Mouse (Mus musculus) adrenal gland (tissue): ENCODE measurements around the gene Skap2.

ENCODE experiments used
- intact Hi-C: fragments of 180-260 bp; cut with DNase I; formaldehyde crosslinking; loops from one replicate; pipeline ENCODE4 v1.15.1; 2025

Gene Skap2

DNA sequence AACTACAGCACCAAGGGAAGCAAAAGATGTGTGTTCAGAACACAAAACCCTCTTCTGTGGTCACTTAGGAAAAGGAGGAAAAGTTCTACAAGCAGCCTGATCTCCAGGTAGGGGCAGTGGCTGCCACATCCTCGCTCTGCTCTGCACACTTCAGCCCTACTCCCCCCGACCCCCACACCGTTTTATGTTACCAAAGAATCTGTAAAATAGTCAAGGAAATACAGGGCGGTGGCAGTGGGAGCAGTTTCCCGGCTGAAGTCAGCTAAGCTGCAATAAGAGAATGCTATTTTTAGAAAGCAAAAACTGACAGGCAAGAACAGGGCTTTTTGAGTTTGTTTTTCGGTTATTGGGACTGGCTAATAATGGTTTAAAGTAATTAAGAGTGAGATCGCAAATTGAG, 160.8 kb downstream of the Skap2 start:
- intact Hi-C loops, result loop anchor here (10.0 kb wide), 2 partner anchors 127 to 467 kb away; no protein-coding TSS in a partner anchor

DNA sequence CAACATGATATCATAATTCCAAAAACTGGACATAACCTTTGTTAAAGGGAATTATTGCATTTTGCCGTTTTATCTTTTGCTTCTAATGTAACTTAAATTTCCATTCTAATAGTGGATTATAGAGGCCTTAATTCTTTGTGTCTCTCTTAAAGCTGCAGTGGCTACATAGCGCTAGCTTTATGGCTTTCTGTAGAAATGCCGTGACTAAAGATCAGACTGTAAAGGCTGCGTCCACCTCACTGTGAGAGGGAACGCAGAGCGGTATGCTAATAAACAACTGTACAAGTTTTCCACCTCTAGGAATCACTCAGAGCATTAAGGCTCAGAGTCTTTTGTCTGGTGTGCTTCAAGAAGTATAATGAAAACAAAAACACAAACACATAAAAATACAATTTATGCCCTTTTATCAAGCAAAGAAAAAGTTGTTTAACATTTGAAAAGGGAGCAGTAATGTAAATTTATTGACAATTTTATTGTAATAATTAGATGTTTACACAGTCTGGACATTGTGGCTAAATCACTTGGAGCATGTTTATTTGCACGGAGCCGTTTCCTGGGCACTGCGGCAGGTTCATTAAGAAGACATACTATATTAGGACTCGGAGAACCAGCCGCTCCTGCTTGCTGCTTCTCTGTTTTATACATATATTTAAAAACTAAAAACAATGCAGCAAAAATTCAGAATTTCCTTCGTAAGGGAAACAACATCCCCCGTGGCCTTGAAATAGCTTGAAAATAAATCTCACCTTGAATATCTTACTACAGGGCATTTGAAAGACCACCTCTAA, 162.1 kb downstream of the Skap2 start:
- intact Hi-C loops, result loop anchor here (10.0 kb wide), 2 partner anchors 125 to 465 kb away; no protein-coding TSS in a partner anchor

DNA sequence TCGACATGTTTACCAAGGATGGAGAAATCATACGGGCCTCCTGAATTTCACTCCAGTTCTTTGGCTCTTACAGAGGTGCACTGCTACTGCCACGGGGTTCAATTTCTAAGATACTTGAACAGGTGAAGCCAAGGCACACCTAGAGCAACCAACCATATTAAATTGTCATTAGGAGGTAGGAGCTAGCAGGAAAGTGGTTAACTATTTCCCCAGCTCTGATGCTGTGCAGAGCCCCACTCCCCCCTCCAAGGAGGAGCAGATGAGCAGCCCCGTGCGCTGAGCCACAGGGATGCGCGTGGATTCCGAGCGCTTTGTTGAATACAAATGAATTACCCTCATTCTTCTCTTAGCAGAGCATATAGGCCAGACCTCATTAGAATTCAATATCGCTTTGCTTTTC, 162.8 kb downstream of the Skap2 start:
- intact Hi-C loops, result no loop called here

DNA sequence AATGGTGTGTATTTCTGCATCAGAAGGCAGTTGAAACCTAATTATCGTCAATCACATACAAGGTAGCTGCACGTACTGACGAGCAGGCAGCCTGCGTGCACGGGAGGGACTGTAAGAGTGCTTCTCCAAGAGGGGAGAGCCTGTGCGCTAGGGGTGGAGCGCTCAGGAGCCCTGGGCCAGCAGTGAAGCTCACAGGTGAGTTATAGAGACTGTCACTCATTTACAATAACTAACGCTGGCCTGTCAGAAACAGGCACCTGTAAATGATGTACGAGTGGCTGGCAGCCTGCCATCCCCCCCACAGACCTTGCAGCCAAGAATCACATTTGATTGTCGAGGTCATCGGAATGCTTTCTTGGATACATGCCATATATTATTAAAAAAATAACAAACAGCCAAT, 168.2 kb downstream of the Skap2 start:
- intact Hi-C loops, result no loop called here

DNA sequence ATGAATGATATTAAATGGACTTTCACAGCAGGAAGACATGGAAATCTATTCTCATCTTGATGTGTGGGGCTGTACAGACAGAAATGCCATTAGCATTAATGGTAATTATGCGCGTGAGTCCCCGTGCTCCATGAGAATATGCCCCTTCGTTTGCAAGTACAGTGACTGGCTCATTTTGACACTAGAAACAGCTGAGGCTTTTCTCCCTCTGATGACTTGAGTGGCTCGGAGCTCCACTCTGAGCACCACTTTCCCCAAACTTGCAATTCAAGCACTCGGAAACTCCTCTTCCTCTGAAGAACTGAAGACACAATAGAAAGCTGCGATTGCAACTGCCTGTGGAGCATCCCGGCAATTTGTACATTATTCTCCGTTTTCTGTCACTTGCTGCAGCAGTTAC, 169.3 kb downstream of the Skap2 start:
- intact Hi-C loops, result no loop called here

DNA sequence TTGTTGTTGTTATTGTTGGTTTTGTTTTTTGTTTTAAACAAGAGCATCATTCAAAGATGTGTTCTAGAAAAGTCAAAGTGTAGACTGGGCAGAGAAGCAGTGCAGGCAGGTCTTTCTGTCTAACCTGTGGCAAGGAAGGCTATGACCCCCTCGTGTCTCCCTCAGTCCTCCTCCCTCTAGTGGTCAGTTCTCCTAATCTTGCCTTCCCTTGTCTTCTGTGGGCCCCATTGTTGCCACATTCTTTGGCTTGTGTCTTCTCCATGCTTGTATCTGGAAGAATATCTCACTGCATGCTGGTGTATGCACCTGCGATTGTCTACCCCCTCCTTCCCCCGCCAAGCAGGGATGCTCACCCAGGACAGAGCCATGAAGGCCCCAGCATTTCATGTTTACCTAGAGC, 174.2 kb downstream of the Skap2 start:
- intact Hi-C loops, result no loop called here

DNA sequence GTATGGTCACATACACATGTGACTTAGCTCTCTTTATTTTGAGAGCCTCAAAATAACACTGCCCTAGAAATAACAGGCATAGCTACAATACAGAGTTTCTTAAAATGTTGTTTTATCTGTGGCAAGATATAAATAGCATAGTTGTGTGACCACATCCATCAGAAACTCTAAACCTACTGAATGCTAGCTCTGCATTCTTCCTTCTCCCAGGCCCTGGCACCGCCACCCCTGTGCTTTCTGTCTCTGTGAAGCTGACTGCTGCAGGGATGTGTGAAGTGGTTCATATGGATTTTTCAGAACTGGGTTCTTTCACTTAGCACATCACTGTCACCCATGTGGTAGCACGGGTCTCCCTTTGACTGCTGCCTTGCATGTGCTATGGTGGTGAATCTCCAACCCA, 179.0 kb downstream of the Skap2 start:
- intact Hi-C loops, result no loop called here

DNA sequence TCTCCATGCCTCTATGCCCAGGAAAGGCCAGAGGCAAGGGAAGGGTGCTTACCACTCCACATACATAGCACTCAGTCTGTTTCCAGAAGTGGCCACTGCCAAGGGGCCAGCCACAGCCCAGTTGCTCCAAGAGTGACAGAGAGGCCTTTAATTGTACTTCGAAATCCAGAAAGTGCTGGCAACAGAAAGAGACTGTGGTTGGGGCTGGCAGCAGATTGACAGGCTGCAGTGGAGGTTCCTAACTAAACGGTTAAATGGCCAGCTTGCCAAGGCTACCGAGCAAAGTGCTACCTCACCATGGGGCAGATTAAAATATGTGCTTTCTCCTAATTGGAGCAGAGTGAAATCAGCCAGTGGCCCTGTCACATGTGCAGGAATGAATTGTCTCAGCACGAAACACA, 186.7 kb downstream of the Skap2 start:
- intact Hi-C loops, result no loop called here

DNA sequence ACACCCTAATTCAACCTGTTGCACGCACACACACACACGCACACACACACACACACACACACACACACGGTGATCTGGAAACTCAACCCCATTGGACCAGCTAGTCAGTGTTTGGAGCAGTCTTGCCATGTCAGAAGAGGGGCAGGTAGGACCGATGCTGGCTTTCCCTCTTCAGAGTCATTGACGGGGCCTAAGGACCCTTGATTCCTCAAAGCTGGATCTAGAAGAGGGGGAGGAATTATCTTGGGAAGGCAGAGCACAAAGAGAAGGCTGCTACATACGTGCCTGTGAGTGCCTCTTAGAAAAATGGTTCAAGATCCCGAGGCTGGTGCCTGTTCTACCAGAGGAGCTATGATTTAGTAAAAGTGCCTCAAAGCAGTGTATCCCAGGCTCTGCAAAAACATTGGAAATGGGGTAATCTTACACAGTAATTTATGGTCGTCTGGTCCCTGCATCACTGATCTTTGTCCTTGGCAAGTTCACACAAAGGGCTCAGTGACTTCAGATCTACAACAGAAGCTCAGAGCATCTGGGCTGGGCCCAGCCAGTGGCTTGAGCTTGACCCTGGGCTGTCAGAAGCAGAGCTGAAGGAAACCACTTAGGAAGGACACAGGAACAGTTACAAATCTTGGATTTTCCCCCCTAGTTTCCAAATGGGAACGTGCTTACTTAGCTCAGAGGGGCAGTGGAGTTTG, 188.1 kb downstream of the Skap2 start:
- intact Hi-C loops, result no loop called here

DNA sequence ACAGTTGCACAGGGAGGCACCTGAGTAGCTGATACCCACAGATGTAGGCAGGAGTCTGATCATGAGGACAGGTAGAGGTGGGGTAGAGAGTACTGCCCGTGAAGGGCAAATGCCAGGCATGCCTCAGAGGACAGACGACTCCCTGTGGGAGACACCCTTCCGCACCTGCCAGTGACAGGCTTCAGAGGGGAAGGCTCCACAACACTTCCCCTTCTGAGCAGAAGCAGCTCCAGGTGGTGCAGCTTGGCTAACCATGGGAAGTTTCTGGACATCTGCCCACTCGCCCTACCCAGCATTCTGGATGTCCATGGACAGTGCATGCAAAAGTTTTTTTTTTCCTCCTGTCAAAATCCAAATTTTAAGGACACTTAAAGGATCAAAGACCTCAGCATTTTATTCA, 190.3 kb downstream of the Skap2 start:
- intact Hi-C loops, result no loop called here

DNA sequence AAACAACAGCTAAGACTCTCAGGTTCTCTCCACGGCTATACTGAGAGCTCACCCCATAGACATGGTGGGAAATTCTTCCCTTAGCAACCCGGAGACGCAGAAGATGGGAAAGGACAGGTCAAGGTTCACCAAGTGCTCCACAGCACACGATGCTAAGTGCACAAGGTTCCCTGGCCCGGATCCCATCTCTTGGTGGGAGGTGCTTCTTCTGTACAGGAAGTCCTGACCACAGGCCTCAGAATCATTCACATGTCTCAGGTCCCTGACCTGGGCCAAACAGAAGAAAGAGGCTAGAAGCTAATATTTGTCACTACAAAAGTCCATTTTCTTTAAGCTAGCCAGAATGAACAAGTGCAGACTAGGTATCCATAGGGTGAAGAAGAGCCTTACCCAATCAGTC, 191.5 kb downstream of the Skap2 start:
- intact Hi-C loops, result no loop called here

DNA sequence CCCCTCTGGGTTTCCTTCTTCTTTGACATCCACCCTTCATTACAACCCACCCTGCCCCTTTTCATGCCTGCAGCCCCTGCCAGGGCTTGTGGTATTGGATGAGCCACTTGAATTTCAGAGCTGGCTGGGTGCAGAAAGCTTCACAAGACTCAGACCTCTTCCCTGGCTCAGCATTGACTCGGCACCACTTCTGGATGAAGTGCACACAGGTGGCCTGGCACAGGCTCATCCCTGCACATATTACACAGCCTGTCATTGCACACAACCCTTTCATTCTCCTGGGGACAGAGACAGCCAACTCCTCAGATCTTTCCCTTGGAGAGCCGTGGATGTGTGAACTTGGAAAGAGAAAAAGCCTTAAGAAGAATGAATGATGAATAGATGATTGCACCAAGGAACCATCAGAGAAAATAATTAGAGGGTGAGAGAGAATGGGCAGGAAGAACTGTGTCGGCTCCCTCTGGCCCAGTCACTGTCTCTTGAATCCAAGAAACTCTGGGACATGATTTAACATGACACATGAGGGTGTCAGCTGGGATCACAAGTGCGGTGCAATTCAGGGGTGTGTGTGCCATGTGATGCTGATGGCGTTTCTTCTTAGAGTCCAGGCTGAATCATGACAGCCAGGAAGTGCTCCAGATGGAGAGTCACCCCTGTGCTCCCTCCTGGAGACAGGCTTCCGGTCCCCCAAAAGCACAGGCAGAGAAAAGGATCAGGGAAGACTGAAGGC, 195.3 kb downstream of the Skap2 start:
- intact Hi-C loops, result no loop called here

DNA sequence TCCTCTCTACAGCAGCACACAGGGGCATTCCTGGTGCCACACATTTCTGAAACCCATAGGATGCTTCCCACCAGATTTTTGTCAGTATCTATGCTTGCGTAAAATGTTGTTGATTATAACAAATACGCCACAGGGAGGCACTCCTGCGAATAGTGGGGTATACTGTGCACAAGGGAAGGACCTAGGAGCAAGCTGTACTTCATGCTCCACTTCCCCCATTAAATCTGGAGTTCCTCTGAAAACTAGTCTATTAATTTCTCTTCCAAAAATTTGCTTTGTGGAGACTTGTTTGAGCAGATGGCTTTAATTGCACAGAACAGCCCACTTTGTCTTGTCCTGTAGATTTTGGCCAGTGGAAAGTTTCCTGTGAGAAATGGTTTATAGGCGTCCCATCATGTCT, 201.4 kb downstream of the Skap2 start:
- intact Hi-C loops, result no loop called here

DNA sequence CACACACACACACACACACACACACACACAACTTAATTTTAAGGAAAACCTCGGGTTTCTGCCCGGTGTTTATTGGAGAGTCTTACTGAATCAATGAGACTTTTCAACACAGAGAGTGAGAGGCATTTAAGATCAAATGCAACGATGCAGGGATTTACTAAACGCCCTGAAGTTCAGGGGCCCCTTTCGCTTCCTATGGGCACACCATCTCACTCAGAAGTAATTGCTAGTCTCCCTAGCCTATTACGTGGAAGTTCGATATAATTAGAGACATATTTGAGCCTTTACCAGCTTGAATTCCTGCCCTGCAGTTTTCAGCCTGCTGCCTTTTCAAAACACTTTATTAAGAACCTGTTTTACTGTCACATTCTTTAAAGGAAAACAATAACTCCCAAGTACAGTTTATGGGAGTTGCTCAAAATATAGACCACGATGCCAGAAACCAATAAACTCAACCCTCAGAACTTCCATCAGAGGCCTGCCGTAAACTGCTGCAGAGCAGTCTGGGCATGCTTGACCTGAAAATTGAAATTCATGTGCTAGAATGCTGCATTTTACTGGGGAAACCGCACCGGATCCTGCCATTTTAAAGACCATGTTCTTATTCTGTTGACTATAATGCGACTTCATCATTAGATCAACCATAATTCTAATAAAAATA, 203.1 kb downstream of the Skap2 start:
- intact Hi-C loops, result no loop called here

DNA sequence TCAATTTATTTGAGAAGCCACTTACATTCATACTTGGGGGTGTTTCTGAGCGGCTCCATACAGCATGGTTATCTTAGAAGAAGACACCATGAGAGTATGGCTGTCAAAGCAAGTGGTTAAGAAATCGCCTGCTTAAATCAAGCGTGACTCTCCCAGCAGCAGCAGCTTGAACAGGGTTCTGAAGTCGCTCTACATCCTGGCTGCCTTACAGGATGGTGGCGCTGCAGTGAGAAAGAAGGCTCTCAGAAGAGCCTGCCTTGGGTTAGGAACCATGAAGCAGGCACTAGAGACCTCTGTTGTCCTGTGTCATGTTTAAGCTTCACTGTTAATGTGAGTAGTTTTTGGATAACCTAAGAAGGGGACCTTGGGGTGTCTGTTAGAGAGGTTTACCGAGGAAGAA, 204.3 kb downstream of the Skap2 start:
- intact Hi-C loops, result no loop called here
